Mouse (Mus musculus): ENCODE results near the gene Tmem184c. TPM values are rescaled to one million over a fixed set of nuclear protein-coding genes. Genes with fewer than 3 reads are reported as not detected.

The Tmem184c gene
- 10 to 100 TPM; 59.8 to 62.3 TPM for total RNA-seq (2021)

DNA sequence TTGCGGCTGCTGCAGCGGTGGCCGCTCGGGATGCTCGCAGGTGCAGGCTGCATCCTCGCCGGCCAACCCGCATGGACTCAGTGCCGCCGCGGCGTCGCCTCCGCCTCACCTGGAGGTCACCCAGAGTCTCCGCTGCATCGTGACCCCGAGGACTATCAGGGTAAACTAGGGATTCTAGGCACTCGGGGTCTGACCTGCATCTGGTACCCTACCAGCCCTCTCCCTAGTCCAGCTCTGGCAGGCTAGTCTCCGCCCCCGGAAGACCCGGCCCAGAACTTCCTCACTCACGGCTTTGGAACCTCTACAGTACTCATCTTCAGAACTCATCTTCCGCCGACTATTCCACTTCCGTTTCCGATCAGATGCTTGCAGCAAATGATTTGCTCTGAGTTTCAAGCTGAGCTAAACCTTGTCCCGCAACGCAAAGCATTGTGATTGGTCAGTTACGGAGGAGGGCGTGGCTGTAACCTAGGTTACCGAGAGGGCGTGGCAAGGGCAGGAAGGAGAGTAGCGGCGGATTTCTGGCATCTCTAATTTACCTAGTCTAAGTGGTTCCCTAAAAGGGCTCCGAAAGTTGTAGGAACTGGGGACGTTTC lies at the start of gene Tmem184c:
Gene Tmem184c, minus strand, starts transcription at position 325 of the 596 bp plus-strand sequence.
- DNase-seq (ENCODE audit: low spot score in 2 of 2) = peak; percentile 97 to 99
- intact Hi-C loops (cut with DNase I) = no loop called here

DNA sequence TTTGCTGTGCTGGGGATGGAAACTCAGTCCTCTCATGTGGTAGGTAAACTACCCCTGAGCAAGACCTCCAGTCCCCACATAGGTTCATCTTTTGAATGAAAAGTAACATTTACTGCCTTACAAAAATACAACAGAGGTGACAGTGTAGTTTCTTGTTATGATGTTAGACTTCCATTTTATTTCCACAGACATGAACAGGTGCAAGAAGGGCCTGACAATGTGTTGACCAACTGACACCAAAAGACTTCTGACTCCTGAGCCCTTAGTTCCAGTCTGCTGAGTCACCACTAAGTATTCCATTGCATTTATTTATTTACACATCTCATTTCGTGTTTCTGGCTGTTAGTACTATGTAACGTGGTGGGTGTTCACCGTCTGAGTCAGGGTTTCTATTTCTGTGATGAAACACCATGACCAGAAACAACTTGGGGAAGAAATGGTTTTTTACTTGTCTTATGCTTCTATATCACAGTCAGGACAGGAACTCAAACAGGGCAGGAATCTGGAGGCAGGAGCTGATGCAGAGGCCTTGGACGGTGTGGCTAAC lies 49.1 kb upstream of the Tmem184c start:
- intact Hi-C loops (cut with DNase I) = no loop called here
- DNase-seq (ENCODE audit: low spot score in 2 of 2) = peak in 1 of 2 experiments; percentile 34

DNA sequence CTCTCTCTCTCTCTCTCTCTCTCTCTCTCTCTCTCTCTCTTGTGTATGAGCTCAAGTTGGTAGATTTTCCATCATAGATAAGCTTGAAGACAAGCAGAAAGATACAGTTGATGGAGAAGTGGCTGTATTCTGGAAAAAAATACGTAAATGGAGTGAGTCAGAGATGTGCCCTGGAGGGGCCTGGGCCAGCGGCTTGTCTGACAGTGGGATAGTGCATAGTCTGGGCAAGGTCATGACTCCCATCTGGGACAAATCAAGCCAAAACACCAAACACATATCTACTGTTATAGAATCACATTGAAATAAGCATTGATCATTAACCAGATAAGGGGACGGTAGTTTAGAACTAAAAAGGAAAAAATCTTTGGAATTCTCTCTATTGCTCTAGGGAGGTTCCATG lies 47.9 kb upstream of the Tmem184c start:
- no peak for DNase-seq (ENCODE audit: low spot score in 2 of 2)
- intact Hi-C loops (cut with DNase I) = no loop called here

DNA sequence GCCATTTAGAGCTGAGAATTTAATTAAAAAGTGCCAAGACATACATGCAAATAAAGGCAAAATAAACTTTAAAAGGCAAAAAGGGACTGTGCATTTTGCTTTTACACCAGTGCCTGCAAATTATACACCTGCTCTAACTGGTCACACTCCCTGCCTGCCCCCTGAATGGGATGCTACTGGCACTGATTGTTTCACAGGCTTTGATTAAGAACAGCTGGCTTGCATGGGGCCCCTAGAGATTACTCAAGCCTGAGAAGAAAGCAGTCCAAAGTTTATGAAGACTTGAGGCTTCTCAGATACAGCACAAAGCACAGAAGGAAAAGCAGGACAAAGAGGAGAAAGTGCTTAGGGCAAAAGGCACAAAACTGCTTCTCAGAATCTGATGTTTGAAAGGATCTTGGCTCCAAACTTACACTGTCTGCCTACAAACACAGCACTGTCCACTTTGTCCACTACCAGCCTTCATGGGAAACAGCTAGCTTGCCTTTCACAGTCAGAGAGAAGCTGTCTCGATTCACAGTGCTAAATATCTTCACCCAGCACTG lies 40.2 kb upstream of the Tmem184c start:
- intact Hi-C loops (cut with DNase I) = no loop called here

DNA sequence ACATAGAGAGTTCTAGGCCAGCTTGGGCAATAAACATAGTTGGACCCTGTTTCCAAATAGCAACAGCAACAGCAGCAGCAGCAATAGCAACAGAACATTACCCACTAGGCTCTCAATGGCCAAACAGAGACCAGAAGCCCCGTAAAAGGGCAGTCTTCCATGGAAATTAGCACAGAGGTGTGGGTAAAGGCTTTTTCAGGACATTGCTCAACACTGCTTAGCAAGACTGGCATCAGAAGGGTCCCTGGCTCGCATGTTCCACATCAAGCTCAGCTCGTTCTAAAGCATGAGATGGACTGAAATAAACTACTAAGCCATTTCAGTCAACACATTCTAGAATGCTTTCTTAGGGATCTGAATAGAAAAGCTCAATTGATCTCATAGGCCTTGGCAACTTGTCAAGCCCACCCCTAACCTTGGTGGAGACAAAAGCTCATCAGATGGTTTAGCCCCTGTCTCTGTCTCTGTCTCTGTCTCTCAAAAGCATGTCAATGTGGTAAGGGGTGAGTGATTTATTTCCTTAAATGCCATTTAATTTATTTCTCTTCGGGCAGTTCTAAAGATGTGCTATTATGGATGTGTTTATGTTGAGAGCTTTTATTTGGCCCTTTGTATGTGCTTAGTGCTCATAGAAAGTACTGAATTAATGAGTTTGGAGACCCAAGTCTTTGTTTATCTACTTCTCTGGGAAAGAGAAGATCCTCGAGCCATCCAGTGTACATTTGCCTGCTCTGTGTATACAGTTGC lies 29.8 kb upstream of the Tmem184c start:
- intact Hi-C loops (cut with DNase I) = no loop called here
- no peak for DNase-seq (ENCODE audit: low spot score in 2 of 2)

More for the DNA sequence above, 40.2 kb upstream of the Tmem184c start:
- no peak for DNase-seq (ENCODE audit: low spot score in 2 of 2)

DNA sequence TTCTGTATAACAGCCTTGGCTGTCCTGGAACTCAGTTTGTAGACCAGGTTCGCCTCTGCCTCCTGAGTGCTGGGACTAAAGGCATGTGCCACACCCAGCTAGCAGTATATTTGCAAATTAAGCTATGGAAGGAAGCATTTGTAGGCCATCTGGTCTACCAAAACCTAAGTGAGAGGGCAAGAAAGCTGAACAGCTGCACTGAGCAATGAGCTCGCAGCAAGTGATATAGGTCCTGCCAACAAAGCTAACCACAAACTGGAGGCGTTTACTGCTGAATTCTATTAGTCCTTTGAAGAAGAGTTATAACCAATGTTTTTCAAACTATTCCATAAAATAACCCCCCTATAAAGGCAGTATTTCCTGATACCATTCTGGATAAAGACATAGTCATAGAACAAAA lies 27.1 kb upstream of the Tmem184c start:
- DNase-seq (ENCODE audit: low spot score in 2 of 2) = no peak
- intact Hi-C loops (cut with DNase I) = no loop called here

DNA sequence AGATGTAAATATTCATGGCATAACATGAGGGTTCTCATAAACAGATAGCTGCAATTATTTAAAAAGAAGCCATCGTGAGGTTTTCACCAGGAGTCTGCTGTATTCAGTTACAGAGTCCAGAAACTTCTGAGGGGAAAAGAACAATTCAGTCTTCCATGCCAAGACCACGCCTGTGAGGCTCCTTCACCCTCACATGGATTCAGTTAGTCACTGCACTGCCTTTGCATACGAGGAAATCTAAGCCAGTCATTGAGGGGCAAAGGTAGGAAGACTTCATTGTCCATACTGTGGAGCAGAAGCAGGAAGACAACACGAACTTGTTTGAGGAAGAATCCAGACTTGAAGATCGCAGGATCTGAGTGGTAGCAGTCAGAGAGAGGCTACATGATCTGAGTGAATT lies 23.5 kb upstream of the Tmem184c start:
- DNase-seq (ENCODE audit: low spot score in 2 of 2) = no peak
- intact Hi-C loops (cut with DNase I) = loop anchor here (5.0 kb wide), 1 partner anchor 418 kb away; no protein-coding TSS in a partner anchor

DNA sequence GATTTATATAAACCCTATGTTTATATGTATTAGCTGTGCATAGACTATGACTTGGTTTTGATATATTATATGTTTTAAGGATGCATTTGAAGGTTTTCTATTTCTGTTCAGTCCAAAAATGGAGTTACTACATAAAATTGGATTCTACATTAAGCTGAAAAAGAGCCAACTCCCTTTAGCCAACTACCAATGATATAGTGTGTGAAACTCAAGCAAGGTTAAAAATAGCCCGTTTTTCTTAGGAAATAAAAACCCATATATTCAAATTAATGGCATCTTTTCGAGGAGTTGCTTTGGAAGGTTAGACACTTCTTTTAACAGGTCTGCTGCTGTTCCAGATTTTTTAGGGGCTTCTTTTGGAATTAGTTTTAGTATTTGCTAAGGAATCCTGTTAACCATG lies 22.7 kb upstream of the Tmem184c start:
- intact Hi-C loops (cut with DNase I) = loop anchor here (5.0 kb wide), 1 partner anchor 419 kb away; no protein-coding TSS in a partner anchor
- DNase-seq (ENCODE audit: low spot score in 2 of 2) = no peak

DNA sequence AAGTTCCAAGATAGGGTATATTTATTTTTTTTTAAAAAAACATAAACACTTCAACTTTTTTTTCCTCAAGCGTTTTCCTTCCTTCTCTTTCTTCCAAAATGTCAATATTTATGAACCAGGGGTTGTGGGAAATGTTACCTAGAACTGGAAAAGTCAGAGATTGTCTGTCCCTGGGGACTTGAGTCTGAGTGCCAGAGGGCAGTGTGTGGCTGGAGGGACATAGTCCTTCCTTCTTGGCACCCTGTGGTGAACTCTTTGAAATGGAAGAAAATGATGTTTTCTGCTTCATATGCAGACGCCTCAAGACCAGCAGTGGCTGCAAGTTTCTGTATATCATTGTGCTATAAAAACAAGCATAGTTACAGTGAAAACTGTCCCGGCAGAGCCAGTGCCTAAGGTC lies 20.2 kb upstream of the Tmem184c start:
- intact Hi-C loops (cut with DNase I) = loop anchor here (1.0 to 5.0 kb wide), 2 partner anchors 374 to 422 kb away; no protein-coding TSS in a partner anchor
- no peak for DNase-seq (ENCODE audit: low spot score in 2 of 2)

DNA sequence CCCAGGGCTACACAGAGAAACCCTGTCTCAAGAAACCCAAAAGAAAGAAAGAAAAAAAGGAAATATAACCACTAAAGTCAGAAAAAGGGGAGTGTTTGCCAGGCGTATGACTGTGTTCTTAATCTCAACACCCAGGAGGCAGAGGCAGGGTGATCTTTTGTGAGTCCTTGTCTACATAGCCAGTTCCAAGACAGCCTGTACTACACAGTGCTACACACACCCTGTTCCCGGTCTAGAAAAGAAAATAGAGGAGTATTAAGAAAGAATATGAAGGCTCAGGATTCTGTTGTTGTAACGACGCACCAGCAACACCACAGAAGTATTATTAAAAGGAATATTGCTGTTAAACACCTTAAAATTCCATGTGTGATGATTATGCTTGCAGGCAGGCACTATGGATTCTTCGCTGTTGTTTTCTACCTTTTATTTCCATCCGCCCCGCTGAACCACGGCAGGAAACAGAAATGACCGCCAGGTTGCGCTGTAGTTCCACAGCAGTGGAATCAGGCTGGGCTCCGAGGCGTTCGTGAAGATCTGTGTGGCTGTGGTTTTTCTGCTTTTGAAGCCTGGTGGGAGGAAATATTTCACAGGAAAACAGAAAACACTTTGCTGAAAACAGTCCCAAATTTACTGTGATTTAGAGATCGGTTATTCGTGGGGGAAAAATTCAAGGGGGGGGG lies 19.5 kb upstream of the Tmem184c start:
- peak; percentile 82 to 85 for DNase-seq (ENCODE audit: low spot score in 2 of 2)

DNA sequence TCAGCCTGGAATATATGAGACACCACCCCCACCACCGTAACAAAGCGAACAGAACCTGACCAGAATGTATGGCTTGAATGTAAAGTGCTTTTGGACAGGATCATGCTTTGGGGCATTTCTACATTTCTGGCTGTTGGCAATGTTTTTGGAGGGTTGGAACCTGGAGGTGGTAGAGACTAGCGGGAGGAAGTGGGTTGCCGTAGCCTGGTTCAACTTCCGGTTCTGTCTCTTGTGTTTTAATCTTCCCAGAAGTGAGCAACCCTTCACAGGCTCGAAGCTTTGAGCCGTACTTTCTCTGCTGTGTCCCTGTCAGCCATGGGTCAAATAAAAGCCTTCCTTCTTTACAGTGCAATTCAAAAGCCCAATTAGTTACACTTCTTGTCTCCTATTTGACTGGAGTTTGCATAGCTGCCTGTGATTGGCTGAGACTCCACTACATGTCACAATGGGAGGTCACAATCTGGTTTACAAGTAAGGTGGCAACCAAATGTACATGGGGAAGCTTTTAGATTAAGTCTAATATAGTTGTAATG lies 13.2 kb upstream of the Tmem184c start:
- intact Hi-C loops (cut with DNase I) = no loop called here

More for the DNA sequence above, 19.5 kb upstream of the Tmem184c start:
- intact Hi-C loops (cut with DNase I) = loop anchor here (1.0 to 5.0 kb wide), 2 partner anchors 374 to 422 kb away; no protein-coding TSS in a partner anchor

DNA sequence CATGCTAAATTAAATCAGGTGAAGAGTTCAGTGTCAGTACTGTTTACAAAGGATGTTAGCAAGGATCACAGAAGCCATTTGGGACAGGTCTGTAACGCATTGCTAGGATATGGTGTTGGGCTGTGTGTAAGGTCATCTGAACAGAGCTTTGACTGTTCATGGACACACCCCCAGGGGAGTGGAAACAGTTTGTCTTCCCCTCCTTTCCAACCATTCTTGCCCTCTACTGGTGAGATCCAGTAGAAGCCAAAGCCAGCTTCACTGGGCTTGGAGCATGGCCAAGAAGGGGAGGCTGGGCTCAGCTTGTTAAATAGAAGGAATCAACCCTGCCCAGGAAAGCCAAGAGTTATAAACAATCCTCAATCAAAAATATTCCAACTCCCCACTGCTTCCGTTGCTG lies 7.4 kb upstream of the Tmem184c start:
- intact Hi-C loops (cut with DNase I) = no loop called here
- no peak for DNase-seq (ENCODE audit: low spot score in 2 of 2)

More for the DNA sequence above, 13.2 kb upstream of the Tmem184c start:
- DNase-seq (ENCODE audit: low spot score in 2 of 2) = no peak

DNA sequence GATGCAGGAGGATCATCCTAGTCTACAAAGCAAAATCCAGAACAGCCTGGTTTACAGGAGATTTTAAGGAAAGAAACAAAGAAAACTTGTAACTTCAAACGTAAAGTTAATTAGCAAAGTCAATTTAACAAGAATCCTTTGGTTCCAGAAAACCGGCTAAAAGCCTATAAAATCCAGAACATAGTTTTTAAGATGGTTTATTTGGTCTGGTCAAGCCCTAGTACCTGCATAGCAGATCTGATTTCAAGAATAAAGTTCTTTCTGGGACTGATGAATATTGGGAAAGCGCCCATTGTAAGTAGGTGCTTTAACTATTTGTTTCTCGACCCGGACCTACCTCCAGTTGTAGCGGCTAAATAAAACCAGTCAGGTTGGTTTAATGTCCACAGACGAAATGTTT lies 877 bp downstream of the Tmem184c start:
- DNase-seq (ENCODE audit: low spot score in 2 of 2) = no peak
- intact Hi-C loops (cut with DNase I) = no loop called here

DNA sequence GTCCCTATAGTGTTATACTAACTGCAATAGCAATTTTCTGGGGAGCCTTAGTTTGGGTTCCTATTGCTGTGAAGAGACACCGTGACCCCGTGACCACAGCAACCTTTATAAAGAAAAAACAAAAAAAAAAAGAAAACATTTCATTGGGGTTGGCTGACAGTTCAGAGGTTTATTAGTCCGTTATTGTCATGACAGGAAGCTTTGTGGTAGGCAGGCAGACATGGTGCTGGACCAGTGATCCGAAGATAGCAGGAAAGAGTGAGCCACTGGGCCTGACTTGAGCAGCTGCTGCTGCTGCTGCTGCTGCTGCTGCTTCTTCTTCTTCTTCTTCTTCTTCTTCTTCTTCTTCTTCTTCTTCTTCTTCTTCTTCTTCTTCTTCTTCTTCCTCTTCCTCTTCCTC lies 26.3 kb downstream of the Tmem184c start:
- intact Hi-C loops (cut with DNase I) = no loop called here
- no peak for DNase-seq (ENCODE audit: low spot score in 2 of 2)

DNA sequence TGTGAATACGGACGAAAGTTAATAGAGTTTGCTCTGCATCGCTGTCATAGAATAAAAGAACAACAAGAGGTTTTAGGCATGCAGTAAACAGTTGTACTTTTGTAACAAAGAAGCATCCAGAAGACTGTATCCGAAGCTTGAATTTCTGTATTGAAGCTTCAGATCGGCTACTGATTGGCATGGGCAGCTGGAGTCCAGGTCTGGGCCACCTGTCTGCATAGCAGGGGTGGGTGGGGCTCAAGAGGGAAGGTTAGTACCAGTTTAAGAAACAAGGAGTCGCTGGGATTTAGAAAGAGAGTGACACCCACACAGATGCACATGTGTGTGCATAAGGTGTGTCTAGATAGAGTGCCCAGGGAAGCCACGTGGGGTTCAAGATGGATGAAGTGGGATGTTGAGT lies 32.8 kb downstream of the Tmem184c start:
- intact Hi-C loops (cut with DNase I) = no loop called here

DNA sequence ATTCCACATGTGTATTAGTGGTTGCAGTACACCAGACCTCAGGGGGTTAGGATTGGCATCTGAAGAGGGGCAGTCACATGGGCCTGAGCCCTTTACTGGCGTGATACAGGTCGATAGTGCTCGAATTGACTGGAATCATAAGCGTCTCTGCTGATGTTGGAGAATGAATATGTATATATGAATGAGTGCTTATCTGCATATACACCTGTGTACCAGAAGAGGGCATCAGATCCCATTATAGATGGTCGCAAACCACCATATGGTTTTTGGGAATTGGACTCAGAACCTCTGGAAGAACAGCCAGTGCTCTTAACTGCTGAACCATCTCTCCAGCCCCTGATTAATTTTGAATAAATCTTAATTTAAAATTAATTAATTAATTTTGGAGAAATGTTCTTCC lies 36.3 kb downstream of the Tmem184c start:
- intact Hi-C loops (cut with DNase I) = no loop called here
- DNase-seq (ENCODE audit: low spot score in 2 of 2) = no peak

More for the DNA sequence above, 32.8 kb downstream of the Tmem184c start:
- no peak for DNase-seq (ENCODE audit: low spot score in 2 of 2)

DNA sequence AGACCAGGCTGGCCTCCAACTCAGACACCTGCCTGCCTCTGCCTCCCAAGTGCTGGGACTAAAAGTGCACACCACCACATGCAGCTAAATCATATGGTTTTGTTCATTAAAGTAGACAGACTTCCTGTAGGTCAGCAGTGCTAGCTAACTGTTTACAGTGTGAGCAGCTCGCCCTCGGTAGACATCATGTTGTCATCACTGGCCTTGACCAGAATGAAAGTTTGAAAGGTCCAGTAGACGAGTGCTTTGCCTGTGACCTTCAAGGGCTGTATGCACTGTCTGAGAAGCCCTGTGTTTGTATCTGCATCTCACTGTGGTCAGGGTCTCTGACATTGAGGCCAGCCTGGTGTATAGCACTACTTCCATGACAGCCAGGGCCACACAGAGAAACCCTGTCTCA lies 49.1 kb downstream of the Tmem184c start:
- no peak for DNase-seq (ENCODE audit: low spot score in 2 of 2)
- intact Hi-C loops (cut with DNase I) = no loop called here

DNA sequence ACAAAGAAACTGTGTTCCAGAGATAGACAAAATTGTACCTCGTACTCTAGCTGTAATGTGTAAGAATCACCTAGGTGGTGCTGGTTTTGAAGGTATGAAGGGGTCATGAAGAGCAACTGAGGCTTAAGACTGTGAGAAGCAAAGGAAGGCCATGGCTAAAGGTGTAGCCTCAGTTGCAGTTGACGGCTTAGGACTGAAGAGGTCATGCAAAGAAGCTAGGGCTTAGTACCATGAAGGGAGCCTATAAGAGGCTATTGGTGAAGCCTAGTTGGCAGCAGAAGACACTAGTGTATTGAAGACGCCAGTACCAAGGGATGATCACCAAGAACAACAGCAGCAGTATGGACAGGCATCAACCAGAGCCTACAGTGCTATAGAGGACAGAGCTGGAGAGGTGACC lies 58.0 kb downstream of the Tmem184c start:
- intact Hi-C loops (cut with DNase I) = no loop called here
- DNase-seq (ENCODE audit: low spot score in 2 of 2) = no peak

DNA sequence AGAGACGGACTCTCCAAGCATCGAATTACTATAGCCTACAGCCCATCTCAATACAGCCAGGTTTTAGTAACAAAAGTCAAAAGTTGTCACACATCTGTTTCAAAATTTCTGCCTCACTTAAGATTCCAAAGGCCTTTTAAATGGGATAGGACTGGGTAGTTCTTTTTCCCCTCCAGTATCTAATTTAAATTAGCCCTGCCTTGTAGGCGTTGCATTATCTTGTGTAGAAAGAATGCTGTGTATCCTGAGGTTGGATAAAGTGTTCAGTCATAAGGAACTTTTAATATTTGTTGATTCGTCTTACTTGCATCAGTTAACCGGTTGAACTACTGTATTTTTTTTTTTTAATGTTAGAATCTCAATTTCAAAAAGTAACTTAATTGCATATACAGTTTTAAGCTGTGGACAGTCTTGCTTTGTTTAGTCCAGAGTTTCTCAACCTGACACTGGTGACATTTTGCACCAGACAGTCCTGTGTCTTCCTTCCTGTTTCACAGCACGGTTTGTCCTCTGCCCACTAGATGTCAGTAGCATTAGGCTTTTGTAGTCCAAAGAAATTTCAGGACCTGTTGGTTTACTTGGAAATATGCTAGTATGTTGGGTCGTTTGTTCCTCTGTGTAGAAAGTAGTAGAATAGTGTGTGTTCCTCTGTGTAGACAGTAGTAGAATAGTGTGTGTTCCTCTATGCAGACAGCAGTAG lies 60.5 kb downstream of the Tmem184c start:
- DNase-seq (ENCODE audit: low spot score in 2 of 2) = peak; percentile 17 to 51
- intact Hi-C loops (cut with DNase I) = loop anchor here (5.0 to 10.0 kb wide), 2 partner anchors 128 to 1485 kb away; no protein-coding TSS in a partner anchor
